Mouse (Mus musculus) cerebellum, postnatal 4 days (tissue): ENCODE results near the gene Ceacam20.
"Not testable (repeated sequence)": the region's sequence is repeated elsewhere in the genome, so short reads cannot be mapped to it uniquely, and the experiment has no call there.

Experiments used
- DNase-seq, 2 experiments: peaks; one replicate each; pipeline ENCODE4 v3.0.0; 2022; ENCODE audit warnings: low spot score in 2 of 2, mixed read lengths in 1 of 2

Gene Ceacam20

GRCm38 (mm10) chr7:19964985-19965579 is at the start of gene Ceacam20:
Gene Ceacam20, plus strand, starts transcription at chr7:19965412.
- no peak for DNase-seq

GRCm38 (mm10) chr7:19920166-19920505 is 45.1 kb upstream of the Ceacam20 start:
- no peak for DNase-seq

GRCm38 (mm10) chr7:19920506-19921261 is 44.5 kb upstream of the Ceacam20 start, which contains the start of gene Pvr:
Gene Pvr, minus strand, starts transcription at chr7:19921160.
- DNase-seq: peak in 1 of 2 experiments; percentile 36

- no peak for DNase-seq
Measured at GRCm38 (mm10) chr7:19923354-19923753, 41.9 kb upstream of the Ceacam20 start.

GRCm38 (mm10) chr7:19923797-19924196 is 41.4 kb upstream of the Ceacam20 start:
- DNase-seq: no peak

GRCm38 (mm10) chr7:19925376-19925775 is 39.8 kb upstream of the Ceacam20 start:
- DNase-seq: no peak

- no peak for DNase-seq
Measured at GRCm38 (mm10) chr7:19926849-19927480, 38.2 kb upstream of the Ceacam20 start.

GRCm38 (mm10) chr7:19928486-19928885 is 36.7 kb upstream of the Ceacam20 start:
- DNase-seq: no peak

- DNase-seq: not testable (repeated sequence)
Measured at GRCm38 (mm10) chr7:19930481-19930880, 34.7 kb upstream of the Ceacam20 start.

- DNase-seq: no peak
Measured at GRCm38 (mm10) chr7:19932133-19932876, 32.9 kb upstream of the Ceacam20 start.

- peak in 1 of 2 experiments; percentile 40 for DNase-seq
Measured at GRCm38 (mm10) chr7:19932877-19933809, 32.1 kb upstream of the Ceacam20 start.

- no peak for DNase-seq
Measured at GRCm38 (mm10) chr7:19935171-19935751, 30.0 kb upstream of the Ceacam20 start.

- no peak for DNase-seq
Measured at GRCm38 (mm10) chr7:19935961-19936360, 29.3 kb upstream of the Ceacam20 start.

- no peak for DNase-seq
Measured at GRCm38 (mm10) chr7:19937229-19937821, 27.9 kb upstream of the Ceacam20 start.

- DNase-seq: peak in 1 of 2 experiments; percentile 49
Measured at GRCm38 (mm10) chr7:19939555-19940235, 25.5 kb upstream of the Ceacam20 start.

- no peak for DNase-seq
Measured at GRCm38 (mm10) chr7:19940256-19940655, 25.0 kb upstream of the Ceacam20 start.

- no peak for DNase-seq
Measured at GRCm38 (mm10) chr7:19944709-19945108, 20.5 kb upstream of the Ceacam20 start.

- no peak for DNase-seq
Measured at GRCm38 (mm10) chr7:19945201-19945600, 20.0 kb upstream of the Ceacam20 start.

GRCm38 (mm10) chr7:19945821-19946515 is 19.2 kb upstream of the Ceacam20 start:
- DNase-seq: no peak
